Mouse (Mus musculus) embryonic facial prominence, embryonic 15.5 days (tissue): Measurements from ENCODE around the gene Pate4. TPM values are rescaled to one million over a fixed set of nuclear protein-coding genes. Genes with fewer than 3 reads are reported as not detected.
"Not testable (repeated sequence)": the region's sequence is repeated elsewhere in the genome, so short reads cannot be mapped to it uniquely, and the experiment has no call there.

Source experiments
- ATAC-seq: fragments of 200-750 bp; cut with Nextera tagmentation; 2 replicates; pipeline ENCODE4 v1.8.0; 2017; ENCODE audit warnings: low read depth, moderate TSS enrichment; ENCODE audit not compliant: insufficient number of reproducible peaks, low FRiP score, low TSS enrichment
- H3K27ac ChIP-seq: fragments of 300-500 bp; sonication (generic); replicated peaks from 2 replicates; pipeline ENCODE4 v1.5.1; 2015; ENCODE audit warnings: mild to moderate bottlenecking, inconsistent platforms
- H3K27me3 ChIP-seq: fragments of 300-500 bp; sonication (generic); 2 replicates; pipeline ENCODE4 v1.6.1; 2015; ENCODE audit warnings: inconsistent platforms
- H3K36me3 ChIP-seq: fragments of 300-500 bp; sonication (generic); 2 replicates; pipeline ENCODE4 v1.6.1; 2015; ENCODE audit warnings: mild to moderate bottlenecking, inconsistent platforms
- H3K4me1 ChIP-seq: fragments of 300-500 bp; sonication (generic); 2 replicates; pipeline ENCODE4 v1.6.1; 2015; ENCODE audit warnings: inconsistent platforms
- H3K4me2 ChIP-seq: fragments of 300-500 bp; sonication (generic); replicated peaks from 2 replicates; pipeline ENCODE4 v1.6.1; 2015; ENCODE audit warnings: mild to moderate bottlenecking, inconsistent platforms
- H3K4me3 ChIP-seq: fragments of 300-500 bp; sonication (generic); replicated peaks from 2 replicates; pipeline ENCODE4 v1.5.1; 2015; ENCODE audit warnings: mild to moderate bottlenecking, inconsistent platforms
- H3K9ac ChIP-seq: fragments of 300-500 bp; sonication (generic); 2 replicates; pipeline ENCODE4 v1.6.1; 2015; ENCODE audit warnings: inconsistent platforms
- H3K9me3 ChIP-seq: fragments of 300-500 bp; sonication (generic); replicated peaks from 2 replicates; pipeline ENCODE4 v1.6.1; 2016; ENCODE audit warnings: inconsistent platforms
- WGBS: fragments of 180-500 bp; shearing (Covaris S2); methylation state at CpG from one replicate; pipeline ENCODE4 v1.1.7; 2015; 5-methylcytosine and 5-hydroxymethylcytosine counted together
- polyA plus RNA-seq: library from polyadenylated mRNA; unstranded; fragments of >200 nt; fragmentation: Nextera tagmentation; extraction: Ambion mirVana; gene quantifications from 2 replicates; pipeline ENCODE4 v1.2.1, GENCODE M21; 2015

The Pate4 gene
- polyA plus RNA-seq: 0.27 TPM in 1 of 2 replicates, not detected in the other

DNA sequence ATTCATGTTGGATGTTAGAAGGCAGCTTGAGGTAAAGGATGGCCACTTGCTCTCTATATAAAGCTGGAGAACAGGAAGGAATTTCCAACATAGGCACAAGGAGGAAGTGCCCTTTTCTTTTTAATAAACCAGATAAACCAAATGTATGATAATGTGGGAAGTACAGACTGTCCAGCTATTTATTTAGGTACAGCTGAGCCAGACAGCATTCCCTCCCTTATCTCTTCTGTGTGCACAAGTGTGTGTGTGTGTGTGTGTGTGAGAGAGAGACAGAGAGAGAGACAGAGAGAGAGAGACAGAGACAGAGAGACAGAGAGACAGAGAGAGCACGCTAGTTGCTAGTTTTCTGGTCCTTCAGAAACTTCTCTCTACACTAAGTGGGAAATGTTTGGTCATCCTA is at the start of gene Pate4:
Pate4 (minus strand) TSS at position 101 of the 400 bp plus-strand sequence.
- Histone ChIP-seq H3K4me1 (no peaks in the 10 kb centered on the region), H3K4me3 (no peak within 1 kb of the TSS), H3K27me3 (no peaks in the 10 kb centered on the region), H3K9me3 (no peaks in the 10 kb centered on the region), H3K9ac (no peak within 1 kb of the TSS), H3K36me3 (no peaks in the 10 kb centered on the region), H3K27ac (no peak within 1 kb of the TSS), H3K4me2 (no peak within 1 kb of the TSS)
- no peak for ATAC-seq
- WGBS: 73% methylated on average over 1 of the region's 1 CpGs

DNA sequence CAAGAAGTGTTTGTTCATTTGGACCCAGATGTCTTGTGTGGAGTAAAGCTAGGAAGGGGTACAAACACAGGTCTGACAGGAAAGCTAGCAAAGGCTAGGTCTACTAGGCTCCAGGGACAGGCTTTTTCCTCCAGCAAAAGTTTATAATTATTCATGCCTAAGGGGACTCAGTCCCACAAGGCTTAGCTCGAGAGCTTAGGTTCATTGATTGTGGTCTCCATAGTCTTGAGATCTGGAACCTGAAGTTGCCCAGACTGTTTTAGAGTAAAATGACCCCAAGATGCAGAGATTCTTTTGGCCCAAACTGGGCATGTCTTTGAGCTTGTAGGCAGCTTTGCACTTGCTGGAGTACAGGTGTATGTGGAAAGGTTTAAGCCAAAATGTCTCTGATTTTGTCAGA is 36.4 kb upstream of the Pate4 start, which contains the start of gene Pate3:
Pate3 (minus strand) TSS at position 101 of the 400 bp plus-strand sequence.
- Histone ChIP-seq H3K9me3 (no peaks in the 10 kb centered on the region), H3K36me3 (no peaks in the 10 kb centered on the region), H3K4me1 (no peaks in the 10 kb centered on the region), H3K27ac (no peak within 1 kb of the TSS), H3K9ac (no peak within 1 kb of the TSS), H3K4me3 (no peak within 1 kb of the TSS), H3K4me2 (no peak within 1 kb of the TSS), H3K27me3 (no peaks in the 10 kb centered on the region)
- WGBS: 59% methylated on average over 1 of the region's 1 CpGs
- ATAC-seq: no peak

DNA sequence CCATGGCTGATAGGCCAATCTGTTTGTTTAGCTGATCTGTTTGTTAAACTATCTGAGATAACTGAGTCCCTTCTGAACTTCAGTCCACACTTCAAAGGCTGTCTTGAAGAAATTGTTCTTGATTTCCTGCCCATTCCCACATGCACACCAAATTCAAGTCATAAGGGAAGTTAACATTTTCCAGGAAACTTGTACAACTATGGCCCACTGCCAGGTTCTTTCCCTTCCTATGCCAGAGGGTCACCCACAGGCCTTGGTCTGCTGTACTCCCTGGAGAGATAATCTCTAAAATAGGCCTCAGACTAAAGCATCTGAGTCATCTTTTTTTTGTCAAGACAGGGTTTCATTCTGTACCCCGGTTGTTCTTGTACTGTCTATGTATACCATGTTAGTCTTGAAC is 21.2 kb upstream of the Pate4 start:
- H3K4me1 ChIP-seq: no peaks in the 10 kb centered on the region
- WGBS: 67% methylated on average over 1 of the region's 1 CpGs
- no peak overlapping the region for H3K4me3 ChIP-seq
- H3K27ac ChIP-seq: no peak overlapping the region
- no peak overlapping the region for H3K4me2 ChIP-seq
- no peaks in the 10 kb centered on the region for H3K36me3 ChIP-seq
- no peaks in the 10 kb centered on the region for H3K9me3 ChIP-seq
- no peaks in the 10 kb centered on the region for H3K27me3 ChIP-seq
- ATAC-seq: 0 out of 2 replicates have a peak, but pooled peaks have one; percentile 15
- H3K9ac ChIP-seq: no peak overlapping the region

DNA sequence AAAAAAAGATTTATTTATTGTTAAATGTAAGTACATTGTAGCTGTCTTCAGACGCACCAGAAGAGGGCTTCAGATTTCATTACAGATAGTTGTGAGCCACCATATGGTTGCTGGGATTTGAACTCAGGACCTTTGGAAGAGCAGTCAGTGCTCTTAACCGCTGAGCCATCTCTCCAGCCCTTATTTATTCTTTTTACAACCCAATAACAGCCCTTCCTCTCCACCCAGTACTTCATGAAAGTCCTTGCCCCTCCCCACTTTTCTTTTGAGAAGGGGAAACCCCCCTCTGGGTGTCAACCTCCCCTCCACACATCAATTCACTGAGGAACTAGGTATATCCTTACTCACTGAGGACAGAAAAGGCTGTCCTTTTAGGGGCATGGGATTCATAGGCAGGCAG is 5.0 kb upstream of the Pate4 start:
- WGBS: 53% methylated on average over 2 of the region's 2 CpGs
- ATAC-seq, H3K27me3 ChIP-seq, H3K36me3 ChIP-seq, H3K27ac ChIP-seq, H3K9ac ChIP-seq, H3K4me1 ChIP-seq, H3K4me2 ChIP-seq, H3K4me3 ChIP-seq, H3K9me3 ChIP-seq: not testable (repeated sequence)

DNA sequence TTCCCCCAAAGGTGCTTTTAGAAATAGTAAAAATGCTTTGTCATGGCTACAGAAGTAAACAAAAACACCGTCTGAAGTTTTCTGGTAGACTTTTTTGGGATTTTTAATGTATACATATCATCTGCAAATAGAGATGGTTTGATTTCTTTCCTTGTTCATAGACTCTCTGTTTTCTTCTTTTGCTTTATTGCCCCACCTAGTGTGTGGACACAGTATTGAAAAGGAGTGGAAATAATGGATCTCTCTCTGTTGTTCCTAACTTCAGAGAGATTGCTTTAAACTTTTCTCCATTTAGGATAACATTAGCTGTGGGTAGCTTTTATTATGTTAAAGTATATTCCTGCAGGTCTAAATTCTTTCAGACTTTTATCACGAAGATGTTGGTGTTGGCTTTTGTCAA is 2.3 kb upstream of the Pate4 start:
- ATAC-seq: no peak
- H3K36me3 ChIP-seq: no peaks in the 10 kb centered on the region
- no peak overlapping the region for H3K4me3 ChIP-seq
- 30% methylated on average over 2 of the region's 2 CpGs for WGBS
- H3K9ac ChIP-seq: no peak overlapping the region
- no peaks in the 10 kb centered on the region for H3K4me1 ChIP-seq
- H3K27me3 ChIP-seq: no peaks in the 10 kb centered on the region
- no peak overlapping the region for H3K4me2 ChIP-seq
- no peak overlapping the region for H3K27ac ChIP-seq
- H3K9me3 ChIP-seq: no peaks in the 10 kb centered on the region

DNA sequence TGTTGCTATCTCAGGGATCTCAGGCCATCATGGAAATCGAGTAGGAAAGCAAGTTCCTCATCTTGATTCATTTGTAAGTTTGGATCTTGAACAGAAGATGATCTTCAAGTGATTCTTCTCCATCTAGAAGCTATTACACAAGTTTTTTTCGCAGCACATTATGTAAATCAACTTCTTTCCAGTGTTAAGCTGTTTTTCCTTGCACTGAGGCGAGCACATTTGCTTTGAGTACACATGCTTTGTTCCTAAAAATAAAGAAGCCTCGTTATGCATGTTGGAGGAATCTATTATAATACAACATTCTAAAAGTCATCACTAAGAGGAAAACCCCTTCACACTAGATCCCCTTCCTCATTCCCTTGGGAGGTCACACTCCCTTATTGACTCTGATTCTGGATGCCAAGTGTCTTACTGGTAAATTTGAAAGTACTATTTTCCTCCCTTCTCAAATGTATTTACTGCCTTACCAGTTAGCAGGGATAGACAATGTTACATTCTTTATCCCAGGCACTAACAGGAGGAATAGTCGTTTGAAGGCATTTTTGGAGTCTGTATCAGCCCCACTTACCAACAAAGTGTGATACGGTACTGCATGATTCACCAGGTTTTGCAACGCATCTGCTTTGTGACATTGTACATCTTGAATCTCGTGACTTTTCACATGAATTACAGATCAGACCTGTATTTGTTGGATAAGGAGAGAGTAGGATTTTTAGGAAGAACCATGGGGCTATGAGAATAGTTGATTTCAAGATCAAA is 3.9 kb downstream of the Pate4 start:
- no peak overlapping the region for H3K4me2 ChIP-seq
- ATAC-seq: no peak
- no peaks in the 10 kb centered on the region for H3K27me3 ChIP-seq
- H3K27ac ChIP-seq: no peak overlapping the region
- H3K4me3 ChIP-seq: no peak overlapping the region
- 66% methylated on average over 8 of the region's 8 CpGs for WGBS
- H3K36me3 ChIP-seq: no peaks in the 10 kb centered on the region
- no peaks in the 10 kb centered on the region for H3K9me3 ChIP-seq
- no peaks in the 10 kb centered on the region for H3K4me1 ChIP-seq
- H3K9ac ChIP-seq: no peak overlapping the region

DNA sequence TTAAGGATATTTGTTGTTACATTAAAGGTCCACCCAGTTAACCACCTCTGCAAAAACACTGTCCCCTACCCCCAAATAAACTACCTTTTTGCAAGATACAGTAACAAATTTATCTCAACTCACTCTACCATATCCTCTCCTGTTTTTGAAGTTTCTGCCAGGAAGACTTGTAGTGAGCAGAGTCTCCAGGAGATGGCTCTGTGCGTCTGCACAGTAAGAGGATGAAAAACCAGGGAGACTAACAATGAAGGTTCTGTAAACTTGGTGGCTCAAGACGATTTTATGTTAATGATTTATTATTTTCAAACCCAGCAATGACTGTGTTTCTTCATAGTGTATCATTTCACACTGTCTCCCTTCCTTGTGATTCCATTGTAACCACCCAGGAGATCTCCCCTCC is 18.8 kb downstream of the Pate4 start:
- H3K9ac ChIP-seq: no peak overlapping the region
- no peak overlapping the region for H3K4me2 ChIP-seq
- ATAC-seq: no peak
- H3K9me3 ChIP-seq: no peaks in the 10 kb centered on the region
- no peak overlapping the region for H3K27ac ChIP-seq
- no peaks in the 10 kb centered on the region for H3K36me3 ChIP-seq
- WGBS: 9% methylated on average over 2 of the region's 2 CpGs
- no peaks in the 10 kb centered on the region for H3K4me1 ChIP-seq
- no peak overlapping the region for H3K4me3 ChIP-seq
- H3K27me3 ChIP-seq: no peaks in the 10 kb centered on the region

DNA sequence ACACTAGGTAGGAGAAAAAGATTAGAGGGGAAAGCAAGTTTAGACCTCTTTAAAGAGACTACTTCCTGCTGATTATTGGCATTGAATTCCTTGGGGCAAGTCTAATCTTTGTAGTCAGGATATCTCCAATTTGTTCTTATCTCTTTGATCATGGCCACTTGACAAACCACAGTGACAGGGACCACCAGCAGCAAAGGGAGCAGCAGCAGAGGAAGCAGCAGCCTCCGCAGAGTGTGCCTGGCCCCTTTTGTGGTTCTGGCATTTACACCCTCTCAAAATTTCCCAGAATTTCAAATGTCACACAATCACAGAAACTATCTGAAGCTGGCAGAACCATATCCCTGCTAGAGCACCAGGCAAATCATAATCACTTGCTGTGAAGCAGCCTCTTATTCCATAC is 24.1 kb downstream of the Pate4 start:
- no peaks in the 10 kb centered on the region for H3K27me3 ChIP-seq
- 36% methylated on average over 1 of the region's 1 CpGs for WGBS

DNA sequence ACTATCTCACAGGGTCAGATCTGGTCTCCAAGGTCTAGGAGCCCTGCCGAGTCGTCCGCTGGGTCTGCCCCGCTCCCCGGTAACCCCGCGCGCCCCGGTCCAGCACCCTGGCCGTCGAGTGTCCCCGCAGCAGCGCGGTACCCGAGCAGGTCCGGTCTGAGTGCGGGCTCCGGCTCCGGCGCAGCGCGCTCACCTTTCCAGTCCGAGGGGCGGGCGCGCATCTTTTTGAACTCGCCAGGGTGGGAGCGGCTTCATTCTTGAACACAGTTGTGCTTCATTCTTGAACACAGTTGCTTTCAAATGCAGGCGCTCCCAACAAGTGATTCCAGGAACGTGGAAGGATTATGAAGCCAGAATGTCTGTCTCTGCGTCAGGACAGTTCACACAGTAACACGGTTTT is 37.3 kb downstream of the Pate4 start:
- Histone ChIP-seq H3K4me1 (peaks cover 8% of the 10 kb centered on the region), H3K27ac (no peak overlapping the region), H3K9ac (no peak overlapping the region), H3K9me3 (no peaks in the 10 kb centered on the region), H3K4me3 (peak overlapping the region; percentile 23), H3K36me3 (no peaks in the 10 kb centered on the region), H3K4me2 (peak overlapping the region; percentile 49), H3K27me3 (peaks cover 5% of the 10 kb centered on the region)
- no peak for ATAC-seq
- WGBS: 4% methylated on average over 32 of the region's 32 CpGs

More for the DNA sequence above, 24.1 kb downstream of the Pate4 start:
- Histone ChIP-seq H3K27ac (no peak overlapping the region), H3K36me3 (no peaks in the 10 kb centered on the region), H3K4me3 (no peak overlapping the region), H3K9ac (no peak overlapping the region), H3K4me2 (no peak overlapping the region), H3K9me3 (no peaks in the 10 kb centered on the region), H3K4me1 (no peaks in the 10 kb centered on the region)
- ATAC-seq: no peak

DNA sequence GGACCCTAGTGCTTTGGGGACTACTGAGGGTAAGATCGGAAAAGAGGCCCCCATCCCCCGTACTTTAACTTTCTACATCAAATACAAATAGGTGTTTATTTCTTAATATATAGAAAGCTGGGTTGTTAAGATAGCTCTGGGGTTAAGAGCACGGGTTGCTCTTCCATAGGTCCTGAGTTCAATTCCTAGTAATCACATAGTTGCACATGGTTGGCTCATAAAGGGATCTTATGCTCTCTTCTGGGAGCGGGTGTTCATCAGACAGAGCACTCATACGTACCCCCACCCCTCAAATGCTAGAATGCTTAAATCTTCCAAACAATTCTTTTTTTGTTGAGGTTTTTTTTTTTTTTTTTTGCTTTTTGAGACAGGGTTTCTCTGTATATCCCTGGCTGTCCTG is 41.1 kb downstream of the Pate4 start:
- peak overlapping the region; percentile 86; the same call in 1 of the 2 replicates for H3K27ac ChIP-seq
- WGBS: 10% methylated on average over 5 of the region's 5 CpGs

DNA sequence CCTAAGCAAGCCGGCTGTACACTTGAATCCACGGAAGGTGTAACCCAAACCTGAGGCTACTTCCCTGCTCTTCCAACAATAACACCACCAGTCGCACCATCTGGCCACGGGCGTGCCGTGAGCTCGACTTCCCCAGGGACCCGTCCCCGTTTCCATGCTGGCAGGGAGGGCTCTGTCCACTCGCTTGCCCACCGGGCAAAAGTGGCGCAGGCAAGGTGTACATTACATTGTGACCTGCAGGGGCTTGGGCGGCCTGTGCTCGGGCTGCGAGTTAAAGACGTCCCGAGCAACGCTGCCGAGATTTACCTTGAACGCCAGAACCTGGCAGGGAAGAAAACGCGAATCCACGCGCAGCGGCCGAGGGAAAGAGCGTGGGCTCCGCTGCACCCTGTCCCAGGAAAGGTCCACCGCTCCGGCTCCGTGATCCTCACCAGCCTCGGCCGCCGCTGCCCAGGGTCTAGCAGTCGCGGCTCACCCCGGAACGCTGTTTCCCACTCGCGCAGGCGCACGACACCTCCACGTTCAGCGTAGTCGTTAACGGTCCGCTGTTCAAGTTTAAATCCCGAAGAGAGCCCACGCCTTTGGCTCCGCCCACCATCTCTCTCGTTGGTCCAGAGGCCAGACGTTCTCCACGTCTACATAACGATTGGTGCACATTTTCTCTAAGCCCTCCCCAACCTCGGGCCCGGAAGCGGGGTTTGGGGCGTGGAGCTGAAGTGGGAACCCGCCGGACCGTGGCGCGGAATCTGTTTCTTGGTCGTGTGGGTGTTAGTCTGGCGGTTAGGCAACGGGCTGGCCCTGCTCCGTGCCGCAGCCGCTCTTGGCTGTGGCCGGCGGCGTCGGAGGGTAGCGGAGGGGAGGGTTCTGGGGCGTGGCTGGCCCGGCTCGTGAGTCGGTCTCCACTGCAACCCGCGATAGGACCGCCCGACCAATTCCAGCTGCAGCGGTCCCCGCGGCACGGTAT is 41.9 kb downstream of the Pate4 start, which contains the start of the genes Pate2 and Hyls1:
Pate2 (plus strand) TSS at position 714 of the 964 bp plus-strand sequence.
Hyls1 (minus strand) TSS at position 828 of the 964 bp plus-strand sequence.
- ATAC-seq: peak; percentile 97
- Histone ChIP-seq H3K27me3 (peaks cover 5% of the 10 kb centered on the region), H3K4me2 (peak within 1 kb of the TSS; percentile 77), H3K4me1 (peaks cover 13% of the 10 kb centered on the region), H3K9ac (peak within 1 kb of the TSS; percentile 81), H3K4me3 (peak within 1 kb of the TSS; percentile 78), H3K36me3 (peaks cover 27% of the 10 kb centered on the region), H3K27ac (peak within 1 kb of the TSS; percentile 86), H3K9me3 (no peaks in the 10 kb centered on the region)
- under 1% methylated on average over 86 of the region's 86 CpGs for WGBS

More for the DNA sequence above, 41.1 kb downstream of the Pate4 start:
- H3K36me3 ChIP-seq: peaks cover 19% of the 10 kb centered on the region
- no peaks in the 10 kb centered on the region for H3K9me3 ChIP-seq
- peak overlapping the region; percentile 78 for H3K4me3 ChIP-seq
- peak overlapping the region; percentile 77 for H3K4me2 ChIP-seq
- ATAC-seq: no peak
- H3K4me1 ChIP-seq: peaks cover 13% of the 10 kb centered on the region
- H3K9ac ChIP-seq: peak overlapping the region; percentile 45
- peaks cover 5% of the 10 kb centered on the region for H3K27me3 ChIP-seq
